In genomic region chr1:132928907-132929250, GRCm38 (mm10) we compare ENCODE assay signal across 22 mouse cellular contexts. TPM values are rescaled to one million over a fixed set of nuclear protein-coding genes. Genes with fewer than 3 reads are reported as not detected.
DNase-seq lines count a peak whose midpoint lies in the region; ATAC-seq and TF ChIP-seq lines count a peak whose summit lies in the region.
"Had no signal": no experiment of that assay in that cellular context is flagged by ENCODE, and none has a peak within 500 bp of the region (broad histone marks: within the 10 kb centered on the region; RNA-seq: fewer than 3 reads in every experiment).

No protein-coding gene starts in this region.

- 63% methylated on average over 3 of the region's 3 CpGs for WGBS in embryonic facial prominence, embryonic 12.5 days
- WGBS in embryonic facial prominence, embryonic 10.5 days: 66% methylated on average over 3 of the region's 3 CpGs
- 72% methylated on average over 3 of the region's 3 CpGs for WGBS in midbrain, embryonic 10.5 days
- 69% methylated on average over 3 of the region's 3 CpGs for WGBS in midbrain, embryonic 11.5 days
- 64% methylated on average over 3 of the region's 3 CpGs for WGBS in midbrain, embryonic 12.5 days
- WGBS in neural tube, embryonic 15.5 days: 41% methylated on average over 3 of the region's 3 CpGs
- WGBS in lung, postnatal 0 days: 53% methylated on average over 3 of the region's 3 CpGs

- no peak overlapping the region for H3K9ac ChIP-seq in embryonic facial prominence, embryonic 12.5 days
- H3K9ac ChIP-seq in midbrain, embryonic 11.5 days (ENCODE audit: low read length): no peak overlapping the region
- H3K9ac ChIP-seq in midbrain, embryonic 12.5 days (replicated peaks): no peak overlapping the region
- no peak overlapping the region for H3K9ac ChIP-seq in neural tube, embryonic 15.5 days (replicated peaks)
- no peak overlapping the region for H3K9ac ChIP-seq in lung, postnatal 0 days (replicated peaks; ENCODE audit: low read depth)
- H3K9ac ChIP-seq: limb, embryonic 12.5 days; liver, embryonic 15.5 days had no signal

- H3K4me2 ChIP-seq in embryonic facial prominence, embryonic 12.5 days (replicated peaks): 0 out of 2 replicates have a peak overlapping the region, but pooled peaks have one; percentile 5
- H3K4me2 ChIP-seq in midbrain, embryonic 11.5 days: no peak overlapping the region
- H3K4me2 ChIP-seq in midbrain, embryonic 12.5 days (replicated peaks): no peak overlapping the region
- no peak overlapping the region for H3K4me2 ChIP-seq in neural tube, embryonic 15.5 days
- H3K4me2 ChIP-seq in lung, postnatal 0 days (replicated peaks; ENCODE audit: low read depth, low read length): no peak overlapping the region
- H3K4me2 ChIP-seq: limb, embryonic 12.5 days; liver, embryonic 15.5 days had no signal

- no peak for DNase-seq in embryonic facial prominence, embryonic 10.5 days (ENCODE audit: low spot score)
- no peak for DNase-seq in midbrain, embryonic 10.5 days (ENCODE audit: low spot score)
- DNase-seq in midbrain, embryonic 11.5 days (ENCODE audit: low spot score, missing footprints): no peak
- DNase-seq in lung, postnatal 0 days (ENCODE audit: low spot score): no peak
- DNase-seq: adrenal gland, postnatal 25 days; cerebellum, adult 9-11 months; gastrocnemius, adult 2 months; heart, postnatal 14 days; kidney, adult 2 months; kidney, postnatal 4 days; right cerebral cortex, postnatal 25 days; thymus, postnatal 4 days had no signal

- ATAC-seq in embryonic facial prominence, embryonic 12.5 days (ENCODE audit: insufficient number of reproducible peaks, insufficient read depth, low FRiP score, low TSS enrichment): no peak
- no peak for ATAC-seq in midbrain, embryonic 11.5 days (ENCODE audit: low FRiP score)
- ATAC-seq in midbrain, embryonic 12.5 days (ENCODE audit: low FRiP score, low read depth): no peak
- ATAC-seq in neural tube, embryonic 15.5 days (ENCODE audit: low FRiP score): 0 out of 2 replicates have a peak, but pooled peaks have one; percentile 12
- no peak for ATAC-seq in inflammation-experienced regulatory T-cells, adult 6 months
- ATAC-seq in lung, postnatal 0 days: no peak
- ATAC-seq: activated CD4-positive, CD25-positive, alpha-beta regulatory T cell, adult 4 months had no signal

- no peaks in the 10 kb centered on the region for H3K4me1 ChIP-seq in embryonic facial prominence, embryonic 12.5 days
- H3K4me1 ChIP-seq in embryonic facial prominence, embryonic 10.5 days: peaks cover 12% of the 10 kb centered on the region
- H3K4me1 ChIP-seq in midbrain, embryonic 10.5 days: peaks cover 8% of the 10 kb centered on the region
- H3K4me1 ChIP-seq in midbrain, embryonic 11.5 days (ENCODE audit: control insufficient read depth, insufficient read depth, low read length): 0 out of 2 replicates have a peak, but pooled peaks cover 3% of the 10 kb centered on the region
- H3K4me1 ChIP-seq in midbrain, embryonic 12.5 days: peaks cover 10% of the 10 kb centered on the region; the same call in 1 of the 2 replicates
- H3K4me1 ChIP-seq in neural tube, embryonic 15.5 days: peaks cover 24% of the 10 kb centered on the region
- H3K4me1 ChIP-seq in lung, postnatal 0 days (ENCODE audit: insufficient read depth, low read depth, low read length): no peaks in the 10 kb centered on the region
- H3K4me1 ChIP-seq: limb, embryonic 12.5 days; liver, embryonic 15.5 days had no signal

- H3K27ac ChIP-seq in embryonic facial prominence, embryonic 12.5 days: no peak overlapping the region
- no peak overlapping the region for H3K27ac ChIP-seq in embryonic facial prominence, embryonic 10.5 days (replicated peaks)
- H3K27ac ChIP-seq in midbrain, embryonic 10.5 days (replicated peaks): peak overlapping the region; percentile 28; the same call in 1 of the 2 replicates
- H3K27ac ChIP-seq in midbrain, embryonic 11.5 days (ENCODE audit: low read depth, low read length): no peak overlapping the region
- peak overlapping the region; percentile 56 for H3K27ac ChIP-seq in midbrain, embryonic 12.5 days (replicated peaks)
- H3K27ac ChIP-seq in neural tube, embryonic 15.5 days (replicated peaks): peak overlapping the region; percentile 68
- H3K27ac ChIP-seq in lung, postnatal 0 days (ENCODE audit: low read length): no peak overlapping the region
- H3K27ac ChIP-seq: gastrocnemius, adult 2 months; heart, embryonic 10.5 days; limb, embryonic 12.5 days; liver, embryonic 15.5 days; macrophage had no signal

- no peaks in the 10 kb centered on the region for H3K9me3 ChIP-seq in embryonic facial prominence, embryonic 12.5 days
- H3K9me3 ChIP-seq in embryonic facial prominence, embryonic 10.5 days: no peaks in the 10 kb centered on the region
- H3K9me3 ChIP-seq in midbrain, embryonic 10.5 days (replicated peaks): no peaks in the 10 kb centered on the region
- no peaks in the 10 kb centered on the region for H3K9me3 ChIP-seq in midbrain, embryonic 11.5 days (ENCODE audit: control insufficient read depth, low read length)
- H3K9me3 ChIP-seq in midbrain, embryonic 12.5 days: no peaks in the 10 kb centered on the region
- H3K9me3 ChIP-seq in neural tube, embryonic 15.5 days (replicated peaks): no peaks in the 10 kb centered on the region
- no peaks in the 10 kb centered on the region for H3K9me3 ChIP-seq in lung, postnatal 0 days (ENCODE audit: low read length)
- H3K9me3 ChIP-seq: heart, embryonic 10.5 days; limb, embryonic 12.5 days; liver, embryonic 15.5 days had no signal

- H3K27me3 ChIP-seq in embryonic facial prominence, embryonic 12.5 days: 0 out of 2 replicates have a peak, but pooled peaks cover 3% of the 10 kb centered on the region
- peaks cover 19% of the 10 kb centered on the region for H3K27me3 ChIP-seq in embryonic facial prominence, embryonic 10.5 days (replicated peaks; ENCODE audit: low read depth, poor library complexity, severe bottlenecking)
- H3K27me3 ChIP-seq in midbrain, embryonic 10.5 days (ENCODE audit: low read depth, poor library complexity, severe bottlenecking): no peaks in the 10 kb centered on the region
- H3K27me3 ChIP-seq in midbrain, embryonic 11.5 days (ENCODE audit: control insufficient read depth, insufficient read depth, low read length): no peaks in the 10 kb centered on the region
- no peaks in the 10 kb centered on the region for H3K27me3 ChIP-seq in midbrain, embryonic 12.5 days
- H3K27me3 ChIP-seq in neural tube, embryonic 15.5 days (replicated peaks): no peaks in the 10 kb centered on the region
- no peaks in the 10 kb centered on the region for H3K27me3 ChIP-seq in lung, postnatal 0 days (replicated peaks; ENCODE audit: insufficient read depth, low read length)
- H3K27me3 ChIP-seq: liver, embryonic 15.5 days had no signal

- no peak for TF ChIP-seq CTCF in lung, postnatal 0 days (IDR thresholded peaks at IDR 0.05)

- no peak overlapping the region for H3K4me3 ChIP-seq in embryonic facial prominence, embryonic 12.5 days
- no peak overlapping the region for H3K4me3 ChIP-seq in embryonic facial prominence, embryonic 10.5 days
- no peak overlapping the region for H3K4me3 ChIP-seq in midbrain, embryonic 10.5 days
- no peak overlapping the region for H3K4me3 ChIP-seq in midbrain, embryonic 11.5 days (ENCODE audit: low read depth, low read length)
- H3K4me3 ChIP-seq in midbrain, embryonic 12.5 days: no peak overlapping the region
- no peak overlapping the region for H3K4me3 ChIP-seq in neural tube, embryonic 15.5 days (replicated peaks)
- H3K4me3 ChIP-seq in lung, postnatal 0 days (ENCODE audit: low read depth, low read length): no peak overlapping the region
- H3K4me3 ChIP-seq: erythroblast, embryonic 14.5 days; gastrocnemius, adult 2 months; heart, embryonic 10.5 days; limb, embryonic 12.5 days; liver, embryonic 15.5 days had no signal

- no peak for TF ChIP-seq EP300 in lung, postnatal 0 days (IDR thresholded peaks at IDR 0.05)

- no peaks in the 10 kb centered on the region for H3K36me3 ChIP-seq in embryonic facial prominence, embryonic 12.5 days
- H3K36me3 ChIP-seq in embryonic facial prominence, embryonic 10.5 days (replicated peaks): no peaks in the 10 kb centered on the region
- H3K36me3 ChIP-seq in midbrain, embryonic 10.5 days: no peaks in the 10 kb centered on the region
- no peaks in the 10 kb centered on the region for H3K36me3 ChIP-seq in midbrain, embryonic 11.5 days (ENCODE audit: control insufficient read depth, insufficient read depth, low read length)
- no peaks in the 10 kb centered on the region for H3K36me3 ChIP-seq in midbrain, embryonic 12.5 days
- H3K36me3 ChIP-seq in neural tube, embryonic 15.5 days: peaks cover 3% of the 10 kb centered on the region; the same call in 1 of the 2 replicates
- H3K36me3 ChIP-seq in lung, postnatal 0 days (ENCODE audit: insufficient read depth, low read length): no peaks in the 10 kb centered on the region
- H3K36me3 ChIP-seq: heart, embryonic 10.5 days; limb, embryonic 12.5 days; liver, embryonic 15.5 days had no signal

RNA-seq across cellular contexts. Expression of gene Lrrn2, which starts 48.8 kb away (rescaled TPM):
- 6.6 and 6.9 TPM in 2 replicates for polyA plus RNA-seq in embryonic facial prominence, embryonic 12.5 days (2016; fragmentation: Nextera tagmentation; extraction: Ambion mirVana)
- polyA plus RNA-seq in embryonic facial prominence, embryonic 10.5 days (2016; fragmentation: Nextera tagmentation; extraction: Ambion mirVana): 3.4 and 3.6 TPM in 2 replicates
- polyA plus RNA-seq in midbrain, embryonic 10.5 days (2016; fragmentation: Nextera tagmentation; extraction: Ambion mirVana): 7.6 and 10.2 TPM in 2 replicates
- polyA plus RNA-seq in midbrain, embryonic 11.5 days (2014; fragmentation: Nextera tagmentation; extraction: Ambion mirVana): 8.0 and 9.4 TPM in 2 replicates
- polyA plus RNA-seq in midbrain, embryonic 12.5 days (2016; fragmentation: Nextera tagmentation; extraction: Ambion mirVana): 19.6 and 24.4 TPM in 2 replicates
- polyA plus RNA-seq in neural tube, embryonic 15.5 days (2015; fragmentation: Nextera tagmentation; extraction: Ambion mirVana): 40.5 and 45.9 TPM in 2 replicates
- under 1 TPM in 1 of 3 experiments, not detected in 2; 0.16 TPM for polyA plus RNA-seq in inflammation-experienced regulatory T-cells, adult 6 months (2017; shearing (Covaris generic))
- 0.63 and 0.67 TPM in 2 replicates for polyA plus RNA-seq in lung, postnatal 0 days (2015; fragmentation: Nextera tagmentation; extraction: Ambion mirVana)
- polyA plus RNA-seq: activated CD4-positive, CD25-positive, alpha-beta regulatory T cell, adult 4 months; erythroblast, embryonic 14.5 days; macrophage had no signal

Comparison
In these comparisons a context has a peak if more than half of its experiments do, and no peak if none do; other contexts are left out.
1. H3K27ac ChIP-seq: peak in midbrain, embryonic 10.5 days (single experiment), midbrain, embryonic 12.5 days (single experiment) and neural tube, embryonic 15.5 days (single experiment); none in embryonic facial prominence, embryonic 12.5 days (single experiment), embryonic facial prominence, embryonic 10.5 days (single experiment), midbrain, embryonic 11.5 days (single experiment) and lung, postnatal 0 days (single experiment).